Mouse (Mus musculus) forebrain, embryonic 16.5 days (tissue): Measurements from ENCODE around the gene Klhl22. TPM values are rescaled to one million over a fixed set of nuclear protein-coding genes. Genes with fewer than 3 reads are reported as not detected.
A peak's percentile ranks its signal among the peaks of the same experiment; 100 is the strongest.

Source experiments
- ATAC-seq: fragments of 200-750 bp; cut with Nextera tagmentation; 2 replicates; pipeline ENCODE4 v1.8.0; 2017; ENCODE audit warnings: mild to moderate bottlenecking, moderate library complexity
- H3K27ac ChIP-seq: fragments of 300-500 bp; sonication (generic); 2 replicates; pipeline ENCODE4 v1.5.1; 2014; ENCODE audit warnings: low read length, control low read depth
- H3K27me3 ChIP-seq: fragments of 300-500 bp; sonication (generic); replicated peaks from 2 replicates; pipeline ENCODE4 v1.6.1; 2014; ENCODE audit warnings: low read length; ENCODE audit not compliant: control insufficient read depth, insufficient read depth
- H3K36me3 ChIP-seq: fragments of 300-500 bp; sonication (generic); 2 replicates; pipeline ENCODE4 v1.6.1; 2014; ENCODE audit not compliant: control insufficient read depth, insufficient read depth
- H3K4me1 ChIP-seq: fragments of 300-500 bp; sonication (generic); replicated peaks from 2 replicates; pipeline ENCODE4 v1.6.1; 2014; ENCODE audit warnings: low read length; ENCODE audit not compliant: control insufficient read depth, insufficient read depth
- H3K4me2 ChIP-seq: fragments of 300-500 bp; sonication (generic); 2 replicates; pipeline ENCODE4 v1.6.1; 2014; ENCODE audit warnings: mild to moderate bottlenecking, low read length, control low read depth
- H3K4me3 ChIP-seq: fragments of 300-500 bp; sonication (generic); replicated peaks from 2 replicates; pipeline ENCODE4 v1.5.1; 2014; ENCODE audit warnings: mild to moderate bottlenecking, low read length, control low read depth
- H3K9ac ChIP-seq: fragments of 300-500 bp; sonication (generic); replicated peaks from 2 replicates; pipeline ENCODE4 v1.6.1; 2014; ENCODE audit warnings: low read depth, low read length, control low read depth
- H3K9me3 ChIP-seq: fragments of 300-500 bp; sonication (generic); 2 replicates; pipeline ENCODE4 v1.6.1; 2016; ENCODE audit warnings: low read length; ENCODE audit not compliant: control insufficient read depth
- WGBS: fragments of 180-500 bp; shearing (Covaris S2); extraction: QIAGEN DNeasy Blood & Tissue Kit; methylation state at CpG from one replicate; pipeline ENCODE4 v1.1.7; 2014; 5-methylcytosine and 5-hydroxymethylcytosine counted together
- polyA plus RNA-seq: library from polyadenylated mRNA; unstranded; fragments of >200 nt; fragmentation: Nextera tagmentation; extraction: Ambion mirVana; gene quantifications from 2 replicates; pipeline ENCODE4 v1.2.1, GENCODE M21; 2015

The Klhl22 gene
- polyA plus RNA-seq, 1 experiment from 2014 or later: 89.5 TPM

- peak overlapping the region; percentile 86 for H3K4me2 ChIP-seq
- H3K4me1 ChIP-seq: peaks cover 8% of the 10 kb centered on the region
- H3K27ac ChIP-seq: peak overlapping the region; percentile 43
- peak; percentile 89 for ATAC-seq
- peak overlapping the region; percentile 60 for H3K4me3 ChIP-seq
- under 1% methylated on average over 56 of the region's 63 CpGs for WGBS
- H3K27me3 ChIP-seq: peaks cover 9% of the 10 kb centered on the region; the same call in 1 of the 2 replicates
- H3K36me3 ChIP-seq: no peaks in the 10 kb centered on the region
- peak overlapping the region; percentile 83 for H3K9ac ChIP-seq
- H3K9me3 ChIP-seq: no peaks in the 10 kb centered on the region
Observed at GRCm38 (mm10) chr16:17815411-17816402, 56.3 kb downstream of the Klhl22 start.

DNA sequence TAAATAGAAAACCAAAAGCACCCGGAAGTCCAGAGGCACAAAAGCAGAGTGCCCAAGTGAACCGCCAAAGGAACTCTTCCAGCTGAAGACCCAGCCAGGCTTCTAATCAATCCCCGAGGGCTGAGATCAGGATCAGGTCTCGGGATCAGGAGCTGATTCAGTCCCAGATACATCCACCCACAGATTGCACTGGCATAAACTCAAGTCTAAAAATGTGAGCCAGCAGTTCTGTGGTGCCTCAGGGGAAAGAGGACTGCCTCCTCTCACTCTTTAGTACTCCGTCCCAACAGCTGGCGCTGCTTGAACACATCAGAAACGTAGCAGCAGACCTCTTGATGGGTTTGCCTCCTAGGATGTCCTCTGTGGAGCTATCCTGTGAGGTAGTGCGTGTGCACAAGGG is 57.1 kb downstream of the Klhl22 start:
- Histone ChIP-seq H3K9me3 (no peaks in the 10 kb centered on the region), H3K27ac (no peak overlapping the region), H3K4me2 (no peak overlapping the region), H3K9ac (no peak overlapping the region), H3K36me3 (no peaks in the 10 kb centered on the region), H3K4me3 (no peak overlapping the region), H3K4me1 (peaks cover 8% of the 10 kb centered on the region), H3K27me3 (peaks cover 9% of the 10 kb centered on the region; the same call in 1 of the 2 replicates)
- 80% methylated on average over 8 of the region's 8 CpGs for WGBS
- ATAC-seq: no peak

- Histone ChIP-seq H3K4me3 (no peak overlapping the region), H3K4me1 (no peaks in the 10 kb centered on the region), H3K27ac (no peak overlapping the region), H3K36me3 (no peaks in the 10 kb centered on the region), H3K9ac (no peak overlapping the region), H3K9me3 (no peaks in the 10 kb centered on the region), H3K27me3 (peaks cover 14% of the 10 kb centered on the region), H3K4me2 (no peak overlapping the region)
- no peak for ATAC-seq
- WGBS: 79% methylated on average over 2 of the region's 2 CpGs
Observed at GRCm38 (mm10) chr16:17826500-17826899, 67.1 kb downstream of the Klhl22 start.

DNA sequence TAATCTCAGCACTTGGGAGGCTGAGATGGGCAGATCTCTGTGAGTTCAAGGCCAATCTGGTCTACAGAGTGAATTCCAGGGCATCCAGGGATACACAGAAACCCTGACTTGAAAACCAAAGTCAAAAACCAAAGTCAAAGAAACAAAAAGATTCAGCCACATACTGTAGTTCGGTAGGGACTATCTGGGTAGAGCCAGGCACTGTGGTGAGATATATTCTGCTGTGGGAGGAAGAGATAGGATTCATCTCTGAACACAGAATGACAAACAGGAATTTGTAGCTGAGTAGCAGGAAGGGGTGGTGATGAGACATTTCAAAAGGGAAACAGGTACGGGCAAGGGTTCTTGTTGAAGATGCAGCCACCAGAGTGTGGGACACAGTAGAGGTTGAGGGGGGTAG is 68.8 kb downstream of the Klhl22 start:
- ATAC-seq: no peak
- H3K9ac ChIP-seq: no peak overlapping the region
- H3K4me3 ChIP-seq: no peak overlapping the region
- WGBS: 86% methylated on average over 2 of the region's 2 CpGs
- H3K4me2 ChIP-seq: no peak overlapping the region
- H3K27me3 ChIP-seq: peaks cover 31% of the 10 kb centered on the region
- no peaks in the 10 kb centered on the region for H3K9me3 ChIP-seq
- no peaks in the 10 kb centered on the region for H3K36me3 ChIP-seq
- H3K27ac ChIP-seq: no peak overlapping the region
- peaks cover 5% of the 10 kb centered on the region for H3K4me1 ChIP-seq

DNA sequence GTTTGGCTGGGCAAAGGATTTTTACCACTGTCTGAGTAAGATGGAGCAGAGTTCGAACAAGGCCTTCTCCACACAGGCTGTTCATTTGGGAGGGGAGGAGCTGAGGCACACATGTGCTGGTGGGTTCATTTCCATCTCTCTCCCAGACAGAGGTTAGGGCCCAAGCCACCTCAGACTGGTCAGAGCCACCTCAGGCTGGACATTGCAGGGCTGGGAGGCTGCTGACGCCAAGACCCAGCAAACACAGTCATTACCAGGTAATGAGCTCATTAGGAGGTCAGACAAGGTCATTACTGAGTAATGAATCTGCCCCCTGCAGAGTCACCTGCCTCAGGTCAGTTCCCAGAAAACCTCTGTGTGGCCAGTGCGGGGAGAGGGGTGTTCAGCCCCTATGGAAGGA is 69.4 kb downstream of the Klhl22 start:
- no peak overlapping the region for H3K9ac ChIP-seq
- H3K4me3 ChIP-seq: no peak overlapping the region
- H3K9me3 ChIP-seq: no peaks in the 10 kb centered on the region
- no peak overlapping the region for H3K4me2 ChIP-seq
- no peak overlapping the region for H3K27ac ChIP-seq
- ATAC-seq: no peak
- WGBS: 55% methylated on average over 3 of the region's 3 CpGs
- H3K36me3 ChIP-seq: no peaks in the 10 kb centered on the region
- H3K4me1 ChIP-seq: peaks cover 6% of the 10 kb centered on the region
- H3K27me3 ChIP-seq: peaks cover 31% of the 10 kb centered on the region

GRCm38 (mm10) chr16:17830385-17831178 is 71.2 kb downstream of the Klhl22 start:
- peaks cover 19% of the 10 kb centered on the region for H3K4me1 ChIP-seq
- WGBS: 44% methylated on average over 10 of the region's 10 CpGs

DNA sequence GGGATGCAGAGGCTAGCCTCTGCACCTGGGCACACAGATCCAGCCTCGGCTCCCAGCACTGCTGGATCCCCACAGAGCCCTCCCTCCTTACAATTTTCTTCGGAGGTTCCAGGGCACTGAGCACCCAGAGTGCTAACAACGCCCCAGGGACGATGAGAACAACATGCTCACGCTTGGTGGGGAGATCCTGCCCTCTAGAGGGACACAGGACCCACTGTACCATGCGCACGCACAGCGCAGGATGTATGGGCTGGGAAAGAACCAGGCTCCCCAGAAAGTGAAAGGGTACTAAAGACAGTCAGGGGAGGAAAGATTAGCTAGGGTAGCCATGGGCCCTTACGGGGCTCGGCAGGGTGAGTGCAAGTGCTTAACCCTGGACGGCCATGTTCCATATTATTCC is 72.4 kb downstream of the Klhl22 start:
- ATAC-seq: no peak
- H3K27me3 ChIP-seq: peaks cover 48% of the 10 kb centered on the region

More at GRCm38 (mm10) chr16:17830385-17831178, 71.2 kb downstream of the Klhl22 start:
- H3K4me3 ChIP-seq: no peak overlapping the region
- H3K36me3 ChIP-seq: no peaks in the 10 kb centered on the region
- H3K9me3 ChIP-seq: no peaks in the 10 kb centered on the region
- ATAC-seq: no peak
- no peak overlapping the region for H3K9ac ChIP-seq
- H3K4me2 ChIP-seq: no peak overlapping the region
- no peak overlapping the region for H3K27ac ChIP-seq
- peaks cover 41% of the 10 kb centered on the region for H3K27me3 ChIP-seq

DNA sequence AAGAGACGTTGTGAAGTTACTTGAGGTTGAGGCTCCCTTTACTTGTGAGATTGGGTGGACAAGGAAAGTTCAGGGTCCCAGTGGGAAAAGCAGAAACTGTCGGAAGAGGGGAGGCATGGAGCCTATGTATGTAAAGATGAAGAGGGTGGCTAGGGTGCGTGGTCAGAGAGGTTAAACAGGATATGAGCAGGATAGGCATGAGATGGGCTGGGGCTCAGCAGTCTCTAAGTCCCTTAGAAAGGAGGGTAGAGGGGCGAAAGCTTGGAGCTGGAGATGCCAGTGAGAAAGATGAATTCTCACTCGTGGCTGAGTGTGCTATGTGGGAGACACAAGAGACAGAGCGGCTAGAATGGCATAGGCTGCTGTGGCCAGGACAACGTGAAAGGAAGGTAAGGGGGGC is 73.4 kb downstream of the Klhl22 start, which contains the start of gene B830017H08Rik:
Gene B830017H08Rik (plus strand): TSS at position 301 of the 400 bp plus-strand sequence.
- no peak for ATAC-seq
- H3K4me2 ChIP-seq: peak within 1 kb of the TSS; percentile 75
- no peaks in the 10 kb centered on the region for H3K9me3 ChIP-seq
- peak within 1 kb of the TSS; percentile 76 for H3K27ac ChIP-seq
- H3K36me3 ChIP-seq: no peaks in the 10 kb centered on the region; the same call in 1 of the 2 replicates
- WGBS: 24% methylated on average over 7 of the region's 7 CpGs
- peaks cover 19% of the 10 kb centered on the region for H3K4me1 ChIP-seq
- H3K9ac ChIP-seq: peak within 1 kb of the TSS; percentile 80
- peak within 1 kb of the TSS; percentile 50 for H3K4me3 ChIP-seq
- H3K27me3 ChIP-seq: peaks cover 52% of the 10 kb centered on the region

More for the DNA sequence above, 72.4 kb downstream of the Klhl22 start:
- H3K4me3 ChIP-seq: no peak overlapping the region
- H3K27ac ChIP-seq: no peak overlapping the region
- H3K4me1 ChIP-seq: peaks cover 19% of the 10 kb centered on the region
- H3K9ac ChIP-seq: no peak overlapping the region
- 7% methylated on average over 11 of the region's 11 CpGs for WGBS
- no peak overlapping the region for H3K4me2 ChIP-seq
- H3K36me3 ChIP-seq: no peaks in the 10 kb centered on the region
- H3K9me3 ChIP-seq: no peaks in the 10 kb centered on the region

DNA sequence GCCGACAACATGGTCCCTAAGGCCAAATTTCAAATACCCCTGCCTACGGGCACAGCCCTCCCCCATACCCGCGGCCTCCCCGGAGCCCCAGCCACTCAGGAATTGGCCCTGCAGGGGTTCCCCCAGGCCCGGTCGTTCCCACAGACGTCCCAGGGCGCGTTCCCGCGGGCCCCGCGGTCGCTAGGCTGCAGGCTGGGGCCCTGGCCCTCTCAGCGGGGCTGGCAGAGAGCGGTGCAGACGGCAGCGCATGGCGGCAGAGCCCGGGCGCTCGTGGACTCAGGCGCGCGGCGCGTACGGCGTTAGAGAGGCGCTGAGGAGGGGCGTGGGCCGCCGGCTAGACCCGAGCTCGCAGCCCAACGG is 73.9 kb downstream of the Klhl22 start:
- peak overlapping the region; percentile 50 for H3K4me3 ChIP-seq
- peaks cover 19% of the 10 kb centered on the region for H3K4me1 ChIP-seq
- H3K4me2 ChIP-seq: peak overlapping the region; percentile 75
- ATAC-seq: peak; percentile 79
- H3K27ac ChIP-seq: peak overlapping the region; percentile 76
- H3K27me3 ChIP-seq: peaks cover 52% of the 10 kb centered on the region
- H3K9me3 ChIP-seq: no peaks in the 10 kb centered on the region
- H3K36me3 ChIP-seq: no peaks in the 10 kb centered on the region; the same call in 1 of the 2 replicates
- under 1% methylated on average over 36 of the region's 37 CpGs for WGBS
- H3K9ac ChIP-seq: peak overlapping the region; percentile 80
